ENCODE assay signal across 8 mouse cellular contexts in the genomic region with DNA sequence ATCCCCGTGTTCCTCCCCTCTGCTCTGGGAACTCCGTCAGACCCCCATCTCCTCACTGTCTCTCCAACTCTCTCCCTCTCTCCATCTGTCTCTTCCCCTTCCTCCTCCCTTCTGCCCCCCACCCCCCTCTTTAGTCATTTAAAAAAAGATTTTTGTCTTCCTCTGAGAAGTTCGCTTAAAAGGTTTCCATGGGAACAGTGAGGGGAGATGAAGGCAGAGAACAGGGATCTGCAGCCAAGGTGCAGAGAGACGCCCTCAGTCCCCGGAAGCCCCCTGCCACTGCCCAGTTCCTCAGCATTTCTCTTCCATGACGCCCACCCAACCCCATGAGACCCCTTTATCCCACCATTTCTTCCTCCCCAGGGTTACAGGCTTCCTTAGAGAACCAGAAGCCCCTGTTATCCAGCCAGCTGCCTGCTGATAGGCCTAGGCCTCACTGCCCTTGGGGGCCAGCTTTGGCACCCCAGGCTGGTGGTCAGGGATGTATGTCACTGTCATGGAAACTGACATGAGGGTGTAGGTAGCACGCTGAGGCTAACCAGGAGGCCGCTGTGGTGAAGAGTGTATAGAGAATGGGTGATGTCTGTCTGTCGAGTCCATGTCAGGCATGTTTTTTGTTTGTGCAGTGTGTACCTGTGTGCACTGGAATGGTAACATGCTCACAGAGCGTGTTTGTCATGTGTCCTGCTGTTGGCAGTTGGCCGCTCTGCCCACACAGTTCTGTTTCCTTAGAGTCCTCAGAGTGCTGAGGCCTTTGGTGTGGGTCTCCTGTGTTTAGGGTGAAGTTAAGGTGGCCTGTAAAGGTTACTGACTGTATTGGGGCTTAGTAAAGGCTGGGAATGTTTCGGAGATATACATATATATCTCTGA. TPM values are rescaled to one million over a fixed set of nuclear protein-coding genes. Genes with fewer than 3 reads are reported as not detected.
DNase-seq lines count a peak whose midpoint lies in the region; ATAC-seq and TF ChIP-seq lines count a peak whose summit lies in the region.

No protein-coding gene starts in this region.

- no peaks in the 10 kb centered on the region for H3K27me3 ChIP-seq in heart, embryonic 15.5 days
- no peaks in the 10 kb centered on the region for H3K27me3 ChIP-seq in forebrain, embryonic 13.5 days
- H3K27me3 ChIP-seq in liver, embryonic 14.5 days (ENCODE audit: control insufficient read depth, insufficient read depth, low read length): no peaks in the 10 kb centered on the region; the same call in 1 of the 2 replicates

- no peaks in the 10 kb centered on the region for H3K9me3 ChIP-seq in heart, embryonic 15.5 days (replicated peaks)
- H3K9me3 ChIP-seq in forebrain, embryonic 13.5 days (replicated peaks): no peaks in the 10 kb centered on the region
- H3K9me3 ChIP-seq in liver, embryonic 14.5 days (ENCODE audit: control insufficient read depth, low read length): no peaks in the 10 kb centered on the region

- H3K9ac ChIP-seq in heart, embryonic 15.5 days: 0 out of 2 replicates have a peak overlapping the region, but pooled peaks have one; percentile 69
- peak overlapping the region; percentile 77 for H3K9ac ChIP-seq in forebrain, embryonic 13.5 days
- no peak overlapping the region for H3K9ac ChIP-seq in liver, embryonic 14.5 days (replicated peaks)

- DNase-seq in heart, postnatal 14 days: no peak
- DNase-seq in R1 (ENCODE audit: low read depth, low spot score): peak; percentile 76
- DNase-seq in liver, embryonic 14.5 days (ENCODE audit: low read depth in 3 of 3, low spot score in 3 of 3): no peak
- DNase-seq in T-cell, adult 2 months (ENCODE audit: low spot score): no peak
- DNase-seq in kidney, postnatal 4 days: no peak
- DNase-seq in urinary bladder, adult 2 months (ENCODE audit: low spot score): no peak

- intact Hi-C loops in heart, postnatal 14 days (cut with DNase I): no loop called here

- 69% methylated on average over 12 of the region's 12 CpGs for WGBS in heart, embryonic 15.5 days
- WGBS in forebrain, embryonic 13.5 days: 23% methylated on average over 12 of the region's 12 CpGs
- 68% methylated on average over 12 of the region's 12 CpGs for WGBS in liver, embryonic 14.5 days (ENCODE audit: insufficient replicate concordance)

- peaks cover 52% of the 10 kb centered on the region for H3K4me1 ChIP-seq in heart, embryonic 15.5 days (replicated peaks)
- peaks cover 92% of the 10 kb centered on the region for H3K4me1 ChIP-seq in forebrain, embryonic 13.5 days
- peaks cover 5 to 15% of the 10 kb centered on the region in 2 experiments for H3K4me1 ChIP-seq in liver, embryonic 14.5 days (replicated peaks; ENCODE audit: control insufficient read depth in 2 of 2, insufficient read depth in 2 of 2, low read length in 1 of 2)

- H3K27ac ChIP-seq in heart, embryonic 15.5 days: peak overlapping the region; percentile 72
- peak overlapping the region; percentile 86 for H3K27ac ChIP-seq in forebrain, embryonic 13.5 days
- H3K27ac ChIP-seq in liver, embryonic 14.5 days: no peak overlapping the region

- no peak for TF ChIP-seq CTCF in liver, embryonic 14.5 days (IDR thresholded peaks at IDR 0.05; ENCODE audit: low read depth)

- TF ChIP-seq EP300 in liver, embryonic 14.5 days (IDR thresholded peaks at IDR 0.05; ENCODE audit: low read depth): no peak

- peak overlapping the region; percentile 49; the same call in 1 of the 2 replicates for H3K4me3 ChIP-seq in heart, embryonic 15.5 days
- H3K4me3 ChIP-seq in forebrain, embryonic 13.5 days: peak overlapping the region; percentile 42
- H3K4me3 ChIP-seq in liver, embryonic 14.5 days (ENCODE audit: insufficient read depth in 1 of 2, low read depth in 2 of 2, low read length in 2 of 2): no peak overlapping the region

- no peaks in the 10 kb centered on the region for H3K36me3 ChIP-seq in heart, embryonic 15.5 days
- H3K36me3 ChIP-seq in forebrain, embryonic 13.5 days (ENCODE audit: poor library complexity, severe bottlenecking): peaks cover 9% of the 10 kb centered on the region; the same call in 1 of the 2 replicates
- no peaks in the 10 kb centered on the region for H3K36me3 ChIP-seq in liver, embryonic 14.5 days (replicated peaks; ENCODE audit: control insufficient read depth, insufficient read depth, low read depth)

- H3K4me2 ChIP-seq in heart, embryonic 15.5 days: peak overlapping the region; percentile 73
- H3K4me2 ChIP-seq in forebrain, embryonic 13.5 days: peak overlapping the region; percentile 85
- H3K4me2 ChIP-seq in liver, embryonic 14.5 days (ENCODE audit: low read depth): peak overlapping the region; percentile 54

- ATAC-seq in heart, embryonic 15.5 days (replicated peaks; ENCODE audit: insufficient number of reproducible peaks, insufficient read depth, low FRiP score, low read depth): no peak
- no peak for ATAC-seq in forebrain, embryonic 13.5 days
- ATAC-seq in liver, embryonic 14.5 days (ENCODE audit: insufficient read depth): no peak

RNA-seq across cellular contexts. Expression of gene Syngap1, which starts 6.4 kb away (rescaled TPM):
- 0.60 and 1.0 TPM in 2 replicates for polyA plus RNA-seq in heart, embryonic 15.5 days (2015; fragmentation: Nextera tagmentation; extraction: Ambion mirVana)
- 1 to 10 TPM; 7.3 to 7.7 TPM for total RNA-seq in heart, postnatal 14 days (2021)
- 5.9 TPM in 2 replicates for polyA plus RNA-seq in forebrain, embryonic 13.5 days (2015; fragmentation: Nextera tagmentation; extraction: Ambion mirVana)
- 3.4 TPM in 2 replicates for polyA plus RNA-seq in liver, embryonic 14.5 days (2012; rRNA removed)
- polyA plus RNA-seq in liver, embryonic 14.5 days (2014; fragmentation: Nextera tagmentation; extraction: Ambion mirVana): 0.08 and 0.13 TPM in 2 replicates
- 22.1 and 32.4 TPM in 2 replicates for polyA plus RNA-seq in urinary bladder, adult 2 months (2012; rRNA removed)

RNA-seq across cellular contexts. Expression of gene Cuta, which starts 8.1 kb away (rescaled TPM):
- polyA plus RNA-seq in heart, embryonic 15.5 days (2015; fragmentation: Nextera tagmentation; extraction: Ambion mirVana): 144 and 160 TPM in 2 replicates
- total RNA-seq in heart, postnatal 14 days (2021): 10 to 100 TPM; 91.1 to 91.8 TPM
- 171 and 172 TPM in 2 replicates for polyA plus RNA-seq in forebrain, embryonic 13.5 days (2015; fragmentation: Nextera tagmentation; extraction: Ambion mirVana)
- polyA plus RNA-seq in liver, embryonic 14.5 days (2012; rRNA removed): 53.0 and 53.5 TPM in 2 replicates
- 82.5 and 86.8 TPM in 2 replicates for polyA plus RNA-seq in liver, embryonic 14.5 days (2014; fragmentation: Nextera tagmentation; extraction: Ambion mirVana)
- 122 and 145 TPM in 2 replicates for polyA plus RNA-seq in urinary bladder, adult 2 months (2012; rRNA removed)

RNA-seq across cellular contexts. Expression of gene Phf1, which starts 14.6 kb away (rescaled TPM):
- polyA plus RNA-seq in heart, embryonic 15.5 days (2015; fragmentation: Nextera tagmentation; extraction: Ambion mirVana): 7.3 and 9.5 TPM in 2 replicates
- 10 to 100 TPM in 1 of 2 experiments, 1 to 10 TPM in 1; 10.0 to 10.6 TPM for total RNA-seq in heart, postnatal 14 days (2021)
- polyA plus RNA-seq in forebrain, embryonic 13.5 days (2015; fragmentation: Nextera tagmentation; extraction: Ambion mirVana): 8.8 and 9.5 TPM in 2 replicates
- 6.3 and 6.4 TPM in 2 replicates for polyA plus RNA-seq in liver, embryonic 14.5 days (2012; rRNA removed)
- polyA plus RNA-seq in liver, embryonic 14.5 days (2014; fragmentation: Nextera tagmentation; extraction: Ambion mirVana): 0.94 and 1.7 TPM in 2 replicates
- polyA plus RNA-seq in urinary bladder, adult 2 months (2012; rRNA removed): 51.2 and 65.3 TPM in 2 replicates

RNA-seq across cellular contexts. Expression of gene Zbtb9, which starts 25.5 kb away (rescaled TPM):
- 8.3 and 10.2 TPM in 2 replicates for polyA plus RNA-seq in heart, embryonic 15.5 days (2015; fragmentation: Nextera tagmentation; extraction: Ambion mirVana)
- 1 to 10 TPM; 1.7 to 3.3 TPM for total RNA-seq in heart, postnatal 14 days (2021)
- 17.4 and 17.7 TPM in 2 replicates for polyA plus RNA-seq in forebrain, embryonic 13.5 days (2015; fragmentation: Nextera tagmentation; extraction: Ambion mirVana)
- 3.1 and 4.0 TPM in 2 replicates for polyA plus RNA-seq in liver, embryonic 14.5 days (2012; rRNA removed)
- 2.6 and 3.4 TPM in 2 replicates for polyA plus RNA-seq in liver, embryonic 14.5 days (2014; fragmentation: Nextera tagmentation; extraction: Ambion mirVana)
- polyA plus RNA-seq in urinary bladder, adult 2 months (2012; rRNA removed): 8.4 and 9.4 TPM in 2 replicates

RNA-seq across cellular contexts. Expression of gene Kifc5b, which starts 30.6 kb away (rescaled TPM):
- polyA plus RNA-seq in heart, embryonic 15.5 days (2015; fragmentation: Nextera tagmentation; extraction: Ambion mirVana): 5.3 and 7.4 TPM in 2 replicates
- 1 to 10 TPM; 1.3 to 2.6 TPM for total RNA-seq in heart, postnatal 14 days (2021)
- polyA plus RNA-seq in forebrain, embryonic 13.5 days (2015; fragmentation: Nextera tagmentation; extraction: Ambion mirVana): 8.9 and 9.2 TPM in 2 replicates
- polyA plus RNA-seq in liver, embryonic 14.5 days (2012; rRNA removed): 12.2 and 13.8 TPM in 2 replicates
- 2.7 and 3.3 TPM in 2 replicates for polyA plus RNA-seq in liver, embryonic 14.5 days (2014; fragmentation: Nextera tagmentation; extraction: Ambion mirVana)
- 1.7 and 1.8 TPM in 2 replicates for polyA plus RNA-seq in urinary bladder, adult 2 months (2012; rRNA removed)

Comparison
In these comparisons a context has a peak if more than half of its experiments do, and no peak if none do; other contexts are left out.
1. H3K4me3 ChIP-seq: peak in heart, embryonic 15.5 days (single experiment) and forebrain, embryonic 13.5 days (single experiment); none in liver, embryonic 14.5 days (0 of 2).
2. Peak in every context shown above with its lines, with median percentiles within 50 percentile points of each other: H3K4me2 ChIP-seq.